Mouse (Mus musculus): Measurements from ENCODE around the gene Ap2a2.

The Ap2a2 gene

GRCm38 (mm10) chr7:141561682-141562391 is at the start of gene Ap2a2:
Ap2a2 (plus strand) TSS chr7:141562173.
- in situ Hi-C loops (cut with MboI; ENCODE audit: low pct_unique_long_range_greater_than_20kb in 1 of 2, low sequenced_read_pairs in 2 of 2, unreplicated experiment in 1 of 2), result no loop called here

GRCm38 (mm10) chr7:141517638-141518037 is 44.3 kb upstream of the Ap2a2 start:
- in situ Hi-C loops (cut with MboI; ENCODE audit: low pct_unique_long_range_greater_than_20kb in 1 of 2, low sequenced_read_pairs in 2 of 2, unreplicated experiment in 1 of 2), result no loop called here

GRCm38 (mm10) chr7:141518296-141518695 is 43.7 kb upstream of the Ap2a2 start:
- in situ Hi-C loops (cut with MboI; ENCODE audit: low pct_unique_long_range_greater_than_20kb in 1 of 2, low sequenced_read_pairs in 2 of 2, unreplicated experiment in 1 of 2), result no loop called here

- in situ Hi-C loops (cut with MboI; ENCODE audit: low pct_unique_long_range_greater_than_20kb in 1 of 2, low sequenced_read_pairs in 2 of 2, unreplicated experiment in 1 of 2), result no loop called here
Measured at GRCm38 (mm10) chr7:141518926-141519325, 43.0 kb upstream of the Ap2a2 start.

GRCm38 (mm10) chr7:141519795-141520194 is 42.2 kb upstream of the Ap2a2 start:
- in situ Hi-C loops (cut with MboI; ENCODE audit: low pct_unique_long_range_greater_than_20kb in 1 of 2, low sequenced_read_pairs in 2 of 2, unreplicated experiment in 1 of 2), result no loop called here

GRCm38 (mm10) chr7:141523007-141523406 is 39.0 kb upstream of the Ap2a2 start:
- in situ Hi-C loops (cut with MboI; ENCODE audit: low pct_unique_long_range_greater_than_20kb in 1 of 2, low sequenced_read_pairs in 2 of 2, unreplicated experiment in 1 of 2), result no loop called here

GRCm38 (mm10) chr7:141524271-141524670 is 37.7 kb upstream of the Ap2a2 start:
- in situ Hi-C loops (cut with MboI; ENCODE audit: low pct_unique_long_range_greater_than_20kb in 1 of 2, low sequenced_read_pairs in 2 of 2, unreplicated experiment in 1 of 2), result no loop called here

- in situ Hi-C loops (cut with MboI; ENCODE audit: low pct_unique_long_range_greater_than_20kb in 1 of 2, low sequenced_read_pairs in 2 of 2, unreplicated experiment in 1 of 2), result no loop called here
Measured at GRCm38 (mm10) chr7:141524760-141525579, 37.0 kb upstream of the Ap2a2 start.

GRCm38 (mm10) chr7:141525580-141525925 is 36.4 kb upstream of the Ap2a2 start:
- in situ Hi-C loops (cut with MboI; ENCODE audit: low pct_unique_long_range_greater_than_20kb in 1 of 2, low sequenced_read_pairs in 2 of 2, unreplicated experiment in 1 of 2), result no loop called here

- in situ Hi-C loops (cut with MboI; ENCODE audit: low pct_unique_long_range_greater_than_20kb in 1 of 2, low sequenced_read_pairs in 2 of 2, unreplicated experiment in 1 of 2), result no loop called here
Measured at GRCm38 (mm10) chr7:141535570-141535969, 26.4 kb upstream of the Ap2a2 start.

GRCm38 (mm10) chr7:141538852-141539555 is 23.0 kb upstream of the Ap2a2 start:
- in situ Hi-C loops (cut with MboI; ENCODE audit: low pct_unique_long_range_greater_than_20kb in 1 of 2, low sequenced_read_pairs in 2 of 2, unreplicated experiment in 1 of 2), result no loop called here

- in situ Hi-C loops (cut with MboI; ENCODE audit: low pct_unique_long_range_greater_than_20kb in 1 of 2, low sequenced_read_pairs in 2 of 2, unreplicated experiment in 1 of 2), result no loop called here
Measured at GRCm38 (mm10) chr7:141539556-141540311, 22.2 kb upstream of the Ap2a2 start, which contains the start of gene Chid1. Chid1 (minus strand) TSS chr7:141539857.

- in situ Hi-C loops (cut with MboI; ENCODE audit: low pct_unique_long_range_greater_than_20kb in 1 of 2, low sequenced_read_pairs in 2 of 2, unreplicated experiment in 1 of 2), result no loop called here
Measured at GRCm38 (mm10) chr7:141540312-141541081, 21.5 kb upstream of the Ap2a2 start.

GRCm38 (mm10) chr7:141541681-141542080 is 20.3 kb upstream of the Ap2a2 start:
- in situ Hi-C loops (cut with MboI; ENCODE audit: low pct_unique_long_range_greater_than_20kb in 1 of 2, low sequenced_read_pairs in 2 of 2, unreplicated experiment in 1 of 2), result no loop called here

GRCm38 (mm10) chr7:141542588-141542987 is 19.4 kb upstream of the Ap2a2 start:
- in situ Hi-C loops (cut with MboI; ENCODE audit: low pct_unique_long_range_greater_than_20kb in 1 of 2, low sequenced_read_pairs in 2 of 2, unreplicated experiment in 1 of 2), result no loop called here

- in situ Hi-C loops (cut with MboI; ENCODE audit: low pct_unique_long_range_greater_than_20kb in 1 of 2, low sequenced_read_pairs in 2 of 2, unreplicated experiment in 1 of 2), result no loop called here
Measured at GRCm38 (mm10) chr7:141544654-141545053, 17.3 kb upstream of the Ap2a2 start.

- in situ Hi-C loops (cut with MboI; ENCODE audit: low pct_unique_long_range_greater_than_20kb in 1 of 2, low sequenced_read_pairs in 2 of 2, unreplicated experiment in 1 of 2), result no loop called here
Measured at GRCm38 (mm10) chr7:141549432-141550061, 12.4 kb upstream of the Ap2a2 start.

All from mouse embryonic stem cell (cell line).